Mouse (Mus musculus) intestine, postnatal 0 days (tissue): ENCODE results near the gene Pdilt. TPM values are rescaled to one million over a fixed set of nuclear protein-coding genes. Genes with fewer than 3 reads are reported as not detected.

Experiments used
- ATAC-seq: fragments of 200-750 bp; cut with Nextera tagmentation; 2 replicates; pipeline ENCODE4 v1.8.0; 2017; ENCODE audit warnings: mild to moderate bottlenecking, moderate TSS enrichment, moderate library complexity
- H3K27ac ChIP-seq: fragments of 300-500 bp; sonication (generic); 2 replicates; pipeline ENCODE4 v1.5.1; 2014; ENCODE audit warnings: mild to moderate bottlenecking, low read depth, low read length, moderate library complexity
- H3K27me3 ChIP-seq: fragments of 300-500 bp; sonication (generic); replicated peaks from 2 replicates; pipeline ENCODE4 v1.6.1; 2014; ENCODE audit warnings: low read length, mixed read lengths; ENCODE audit not compliant: control insufficient read depth, insufficient read depth
- H3K36me3 ChIP-seq: fragments of 300-500 bp; sonication (generic); 2 replicates; pipeline ENCODE4 v1.6.1; 2014; ENCODE audit warnings: mild to moderate bottlenecking, moderate library complexity; ENCODE audit not compliant: control insufficient read depth, insufficient read depth
- H3K4me1 ChIP-seq: fragments of 300-500 bp; sonication (generic); replicated peaks from 2 replicates; pipeline ENCODE4 v1.6.1; 2014; ENCODE audit warnings: antibody characterized with exemption, low read length, mixed read lengths; ENCODE audit not compliant: control insufficient read depth, insufficient read depth
- H3K4me2 ChIP-seq: fragments of 300-500 bp; sonication (generic); replicated peaks from 2 replicates; pipeline ENCODE4 v1.6.1; 2014; ENCODE audit warnings: low read depth, mild to moderate bottlenecking, moderate library complexity
- H3K4me3 ChIP-seq: fragments of 300-500 bp; sonication (generic); 2 replicates; pipeline ENCODE4 v1.5.1; 2014; ENCODE audit warnings: low read depth, low read length
- H3K9ac ChIP-seq: fragments of 300-500 bp; sonication (generic); 2 replicates; pipeline ENCODE4 v1.6.1; 2014; ENCODE audit warnings: mild to moderate bottlenecking, low read depth, low read length
- H3K9me3 ChIP-seq: fragments of 300-500 bp; sonication (generic); 2 replicates; pipeline ENCODE4 v1.6.1; 2016; ENCODE audit warnings: mixed run types; ENCODE audit not compliant: control insufficient read depth
- CTCF ChIP-seq: sonication (generic); IDR thresholded peaks from 2 replicates; pipeline ENCODE4 v1.5.1; 2016; ENCODE audit warnings: low read depth, mild to moderate bottlenecking, control low read depth, antibody characterized with exemption, moderate library complexity
- WGBS: fragments of 180-500 bp; shearing (Covaris S2); extraction: QIAGEN DNeasy Blood & Tissue Kit; methylation state at CpG from one replicate; pipeline ENCODE4 v1.1.7; 2014; 5-methylcytosine and 5-hydroxymethylcytosine counted together
- polyA plus RNA-seq: library from polyadenylated mRNA; unstranded; fragments of >200 nt; fragmentation: Nextera tagmentation; extraction: Ambion mirVana; gene quantifications from 2 replicates; pipeline ENCODE4 v1.2.1, GENCODE M21; 2015

The Pdilt gene
- polyA plus RNA-seq, 1 experiment from 2014 or later: not detected

- Histone ChIP-seq H3K4me3 (no peak overlapping the region), H3K27ac (no peak overlapping the region), H3K9ac (no peak overlapping the region), H3K4me2 (no peak overlapping the region), H3K36me3 (no peaks in the 10 kb centered on the region), H3K27me3 (no peaks in the 10 kb centered on the region), H3K9me3 (no peaks in the 10 kb centered on the region), H3K4me1 (no peaks in the 10 kb centered on the region)
- no peak for TF ChIP-seq CTCF
- ATAC-seq: no peak
- 84% methylated on average over 4 of the region's 4 CpGs for WGBS
Measured at GRCm38 (mm10) chr7:119490041-119490780, 33.1 kb downstream of the Pdilt start.

GRCm38 (mm10) chr7:119486683-119487082 lies 36.6 kb downstream of the Pdilt start:
- no peak overlapping the region for H3K4me2 ChIP-seq
- H3K27me3 ChIP-seq: no peaks in the 10 kb centered on the region
- no peak for TF ChIP-seq CTCF
- no peak overlapping the region for H3K27ac ChIP-seq
- no peak for ATAC-seq
- no peaks in the 10 kb centered on the region for H3K9me3 ChIP-seq
- no peak overlapping the region for H3K4me3 ChIP-seq
- no peaks in the 10 kb centered on the region for H3K36me3 ChIP-seq
- H3K9ac ChIP-seq: no peak overlapping the region
- WGBS: 90% methylated on average over 5 of the region's 5 CpGs
- no peaks in the 10 kb centered on the region for H3K4me1 ChIP-seq

GRCm38 (mm10) chr7:119484154-119484553 lies 39.1 kb downstream of the Pdilt start:
- no peak for ATAC-seq
- TF ChIP-seq CTCF: no peak
- no peaks in the 10 kb centered on the region for H3K4me1 ChIP-seq
- H3K4me2 ChIP-seq: no peak overlapping the region
- H3K9ac ChIP-seq: no peak overlapping the region
- no peaks in the 10 kb centered on the region for H3K36me3 ChIP-seq
- no peak overlapping the region for H3K4me3 ChIP-seq
- 82% methylated on average over 4 of the region's 4 CpGs for WGBS
- no peak overlapping the region for H3K27ac ChIP-seq
- no peaks in the 10 kb centered on the region for H3K9me3 ChIP-seq
- H3K27me3 ChIP-seq: no peaks in the 10 kb centered on the region

DNA sequence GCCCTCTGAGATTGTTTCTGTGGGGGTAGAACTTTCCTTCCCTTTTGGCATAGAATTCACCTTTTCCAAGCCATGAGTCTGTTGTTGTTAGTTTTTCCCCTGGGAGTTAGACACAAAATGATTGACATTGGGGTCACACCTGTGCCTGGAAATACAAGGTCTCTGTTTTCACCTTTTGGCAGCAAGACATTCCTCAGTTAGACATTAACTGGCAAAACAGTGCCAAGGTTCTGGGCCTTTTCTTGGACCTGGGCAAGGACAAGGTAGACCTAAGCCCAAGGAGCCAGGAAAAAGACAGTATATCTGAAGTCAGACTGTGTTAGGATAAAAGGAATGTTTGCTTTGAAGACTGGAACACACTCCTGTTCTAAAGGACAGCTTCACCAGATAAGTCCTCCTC lies 44.0 kb downstream of the Pdilt start, which contains the start of gene Umod:
TSS of gene Umod (minus strand) at position 27 of the 400 bp plus-strand sequence.
- Histone ChIP-seq H3K4me1 (no peaks in the 10 kb centered on the region), H3K27me3 (no peaks in the 10 kb centered on the region), H3K4me2 (no peak within 1 kb of the TSS), H3K4me3 (no peak within 1 kb of the TSS), H3K9me3 (no peaks in the 10 kb centered on the region), H3K27ac (no peak within 1 kb of the TSS), H3K9ac (no peak within 1 kb of the TSS), H3K36me3 (no peaks in the 10 kb centered on the region)
- TF ChIP-seq CTCF: no peak
- no peak for ATAC-seq

GRCm38 (mm10) chr7:119476500-119477389 lies 46.5 kb downstream of the Pdilt start:
- 69% methylated on average over 33 of the region's 33 CpGs for WGBS

DNA sequence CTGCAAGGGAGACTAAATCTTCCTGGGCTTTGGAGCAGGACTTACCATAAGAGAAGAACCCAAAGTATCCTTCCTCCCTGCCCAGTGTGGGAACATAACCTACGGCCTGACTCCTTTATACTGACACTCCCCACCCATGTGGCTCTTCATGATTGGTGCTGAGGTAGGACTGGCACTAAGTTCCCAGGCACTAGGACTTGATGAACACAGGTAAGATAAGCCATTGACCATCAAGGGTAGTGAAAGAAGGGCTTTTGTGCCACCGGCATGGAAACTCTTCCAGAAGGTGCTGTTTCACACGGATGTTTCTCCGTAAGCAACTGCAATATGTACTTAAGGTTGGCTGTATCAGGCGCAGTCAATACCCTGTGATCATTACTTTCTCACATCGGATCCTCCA lies 64.1 kb downstream of the Pdilt start, which contains the start of gene Gp2:
TSS of gene Gp2 (minus strand) at position 101 of the 400 bp plus-strand sequence.
- 81% methylated on average over 6 of the region's 6 CpGs for WGBS
- Histone ChIP-seq H3K27ac (no peak within 1 kb of the TSS), H3K9ac (no peak within 1 kb of the TSS), H3K4me3 (no peak within 1 kb of the TSS), H3K27me3 (no peaks in the 10 kb centered on the region), H3K9me3 (no peaks in the 10 kb centered on the region), H3K4me2 (no peak within 1 kb of the TSS), H3K4me1 (no peaks in the 10 kb centered on the region), H3K36me3 (no peaks in the 10 kb centered on the region)
- no peak for ATAC-seq
- TF ChIP-seq CTCF: no peak

More at GRCm38 (mm10) chr7:119476500-119477389, 46.5 kb downstream of the Pdilt start:
- Histone ChIP-seq H3K9ac (no peak overlapping the region), H3K4me2 (no peak overlapping the region), H3K27ac (no peak overlapping the region), H3K36me3 (no peaks in the 10 kb centered on the region), H3K27me3 (no peaks in the 10 kb centered on the region), H3K4me1 (no peaks in the 10 kb centered on the region), H3K4me3 (no peak overlapping the region), H3K9me3 (no peaks in the 10 kb centered on the region)
- no peak for ATAC-seq
- no peak for TF ChIP-seq CTCF
